Mouse (Mus musculus) liver, embryonic 14.5 days (tissue): ENCODE measurements around the gene Ephb1. TPM values are rescaled to one million over a fixed set of nuclear protein-coding genes. Genes with fewer than 3 reads are reported as not detected.

Source experiments
- ATAC-seq: fragments of 200-750 bp; cut with Nextera tagmentation; 2 replicates; pipeline ENCODE4 v1.8.0; 2017; ENCODE audit warnings: moderate number of reproducible peaks, mild to moderate bottlenecking, moderate library complexity; ENCODE audit not compliant: insufficient read depth
- DNase-seq, 3 experiments: peaks; one replicate each; pipeline ENCODE4 v3.0.0-alpha.2; 2012 to 2013; ENCODE audit warnings: low read depth in 3 of 3, low spot score in 3 of 3
- H3K27ac ChIP-seq: fragments of 300-500 bp; sonication (generic); 2 replicates; pipeline ENCODE4 v1.5.1; 2014; ENCODE audit warnings: moderate library complexity, mild to moderate bottlenecking, control low read depth, inconsistent platforms
- H3K27me3 ChIP-seq: fragments of 300-500 bp; sonication (generic); 2 replicates; pipeline ENCODE4 v1.6.1; 2014; ENCODE audit warnings: mild to moderate bottlenecking, low read length, moderate library complexity; ENCODE audit not compliant: control insufficient read depth, insufficient read depth
- H3K36me3 ChIP-seq: fragments of 300-500 bp; sonication (generic); replicated peaks from 2 replicates; pipeline ENCODE4 v1.6.1; 2014; ENCODE audit warnings: low read depth; ENCODE audit not compliant: control insufficient read depth, insufficient read depth
- H3K4me1 ChIP-seq, 2 experiments: fragments of 200-500 bp in 1 of 2; fragments of 300-500 bp in 1 of 2; sonication (generic) in 1 of 2; replicated peaks; 2 replicates each; pipeline ENCODE4 v1.6.1; 2012 to 2014; ENCODE audit warnings: antibody characterized with exemption in 1 of 2, inconsistent platforms in 1 of 2, low read length in 1 of 2; ENCODE audit not compliant: control insufficient read depth in 2 of 2, insufficient read depth in 2 of 2
- H3K4me2 ChIP-seq: fragments of 300-500 bp; sonication (generic); 2 replicates; pipeline ENCODE4 v1.6.1; 2014; ENCODE audit warnings: low read depth, mild to moderate bottlenecking, control low read depth, moderate library complexity
- H3K4me3 ChIP-seq, 2 experiments: fragments of 200-500 bp in 1 of 2; fragments of 300-500 bp in 1 of 2; sonication (generic) in 1 of 2; 2 replicates each; pipeline ENCODE4 v1.5.1; 2012 to 2014; ENCODE audit warnings: low read depth in 2 of 2, low read length in 2 of 2, mild to moderate bottlenecking in 2 of 2, control low read depth in 1 of 2, inconsistent platforms in 1 of 2, moderate library complexity in 1 of 2; ENCODE audit not compliant: insufficient read depth in 1 of 2
- H3K9ac ChIP-seq: fragments of 300-500 bp; sonication (generic); replicated peaks from 2 replicates; pipeline ENCODE4 v1.6.1; 2014; ENCODE audit warnings: mild to moderate bottlenecking, control low read depth, moderate library complexity
- H3K9me3 ChIP-seq: fragments of 300-500 bp; sonication (generic); 2 replicates; pipeline ENCODE4 v1.6.1; 2016; ENCODE audit warnings: low read length, mixed read lengths; ENCODE audit not compliant: control insufficient read depth
- CTCF ChIP-seq: IDR thresholded peaks from 2 replicates; pipeline ENCODE4 v1.5.1; 2016; ENCODE audit warnings: antibody characterized with exemption, low read depth, control low read depth
- EP300 ChIP-seq: IDR thresholded peaks from 2 replicates; pipeline ENCODE4 v1.6.1; 2016; ENCODE audit warnings: antibody characterized with exemption, low read depth
- WGBS: fragments of 180-500 bp; shearing (Covaris S2); extraction: QIAGEN DNeasy Blood & Tissue Kit; methylation state at CpG from one replicate; pipeline ENCODE4 v1.1.7; 2014; ENCODE audit not compliant: insufficient replicate concordance; 5-methylcytosine and 5-hydroxymethylcytosine counted together
- polyA plus RNA-seq, 2 experiments: library from polyadenylated mRNA; depleted of rRNA in 1 of 2; stranded (reverse) in 1 of 2; unstranded in 1 of 2; fragments of >200 nt; fragmentation: Nextera tagmentation in 1 of 2; extraction: Ambion mirVana in 1 of 2; gene quantifications; 2 replicates each; pipeline versions ENCODE4 v1.2.1 to v1.2.3; 2012 to 2014

The Ephb1 gene
- polyA plus RNA-seq, 2 experiments = 0.25 to 0.29 TPM

- Histone ChIP-seq H3K4me3 (no peak overlapping the region), H3K27me3 (no peaks in the 10 kb centered on the region), H3K4me2 (no peak overlapping the region), H3K4me1 (no peaks in the 10 kb centered on the region; a peak in 1 of 4 replicates), H3K9ac (no peak overlapping the region), H3K9me3 (no peaks in the 10 kb centered on the region), H3K27ac (no peak overlapping the region), H3K36me3 (no peaks in the 10 kb centered on the region)
- WGBS = 47% methylated on average over 8 of the region's 8 CpGs
- DNase-seq (no peak), ATAC-seq (no peak)
- TF ChIP-seq CTCF (no peak), EP300 (no peak)
Measured at GRCm38 (mm10) chr9:101933946-101934573, 420.4 kb downstream of the Ephb1 start.

GRCm38 (mm10) chr9:101924829-101925228 lies 429.7 kb downstream of the Ephb1 start:
- Histone ChIP-seq H3K4me1 (no peaks in the 10 kb centered on the region), H3K4me2 (no peak overlapping the region), H3K9ac (no peak overlapping the region), H3K27ac (no peak overlapping the region), H3K9me3 (no peaks in the 10 kb centered on the region), H3K4me3 (no peak overlapping the region), H3K36me3 (no peaks in the 10 kb centered on the region), H3K27me3 (no peaks in the 10 kb centered on the region)
- DNase-seq = no peak
- no peak for TF ChIP-seq CTCF
- ATAC-seq = no peak
- WGBS = 44% methylated on average over 4 of the region's 4 CpGs

GRCm38 (mm10) chr9:101922846-101923245 lies 431.6 kb downstream of the Ephb1 start:
- DNase-seq (no peak), ATAC-seq (no peak)
- Histone ChIP-seq H3K27me3 (no peaks in the 10 kb centered on the region), H3K4me2 (no peak overlapping the region), H3K4me1 (no peaks in the 10 kb centered on the region), H3K9me3 (no peaks in the 10 kb centered on the region), H3K9ac (no peak overlapping the region), H3K4me3 (no peak overlapping the region), H3K36me3 (no peaks in the 10 kb centered on the region), H3K27ac (no peak overlapping the region)
- WGBS = 49% methylated on average over 4 of the region's 4 CpGs
- TF ChIP-seq CTCF (no peak), EP300 (no peak)

GRCm38 (mm10) chr9:101919324-101919723 lies 435.2 kb downstream of the Ephb1 start:
- Histone ChIP-seq H3K27ac (no peak overlapping the region), H3K4me2 (no peak overlapping the region), H3K4me3 (no peak overlapping the region), H3K4me1 (no peaks in the 10 kb centered on the region), H3K36me3 (no peaks in the 10 kb centered on the region), H3K27me3 (no peaks in the 10 kb centered on the region), H3K9me3 (no peaks in the 10 kb centered on the region), H3K9ac (no peak overlapping the region)
- TF ChIP-seq EP300 (no peak), CTCF (no peak)
- 61% methylated on average over 5 of the region's 5 CpGs for WGBS
- ATAC-seq (no peak), DNase-seq (no peak)

- no peak overlapping the region for H3K9ac ChIP-seq
- H3K4me2 ChIP-seq = no peak overlapping the region
- 46% methylated on average over 4 of the region's 4 CpGs for WGBS
- no peaks in the 10 kb centered on the region for H3K9me3 ChIP-seq
- ATAC-seq (no peak), DNase-seq (no peak)
- no peak for TF ChIP-seq EP300
- H3K27ac ChIP-seq = no peak overlapping the region
- no peaks in the 10 kb centered on the region for H3K4me1 ChIP-seq
- no peaks in the 10 kb centered on the region for H3K36me3 ChIP-seq
- no peaks in the 10 kb centered on the region for H3K27me3 ChIP-seq
- H3K4me3 ChIP-seq = no peak overlapping the region
Measured at GRCm38 (mm10) chr9:101918771-101919170, 435.7 kb downstream of the Ephb1 start.
